Mouse (Mus musculus): ENCODE results near the gene Fau. TPM values are rescaled to one million over a fixed set of nuclear protein-coding genes. Genes with fewer than 3 reads are reported as not detected.
A peak's percentile ranks its signal among the peaks of the same experiment; 100 is the strongest.

The Fau gene
- total RNA-seq, 2 experiments from 2014 or later = 410 to 473 TPM

DNA sequence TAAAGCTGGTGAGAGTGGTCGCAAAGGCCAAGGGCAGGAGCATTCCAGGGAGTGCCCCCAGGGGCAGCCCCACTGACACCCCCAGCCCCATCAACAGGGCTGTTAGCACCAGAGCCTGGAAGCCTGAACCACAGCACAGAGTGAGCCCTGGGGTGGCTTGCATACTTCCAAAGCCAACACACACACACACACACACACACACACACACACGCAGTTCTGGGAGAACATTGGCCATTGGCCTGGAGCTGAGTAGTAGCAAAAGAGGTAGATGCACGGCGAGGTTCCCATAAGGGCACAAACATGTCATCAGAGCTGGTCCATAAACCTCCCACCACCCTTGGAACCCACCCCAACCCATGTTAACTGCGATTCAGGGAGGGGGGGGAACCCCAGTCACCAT is 8.9 kb downstream of the Fau start:
- Histone ChIP-seq H3K4me3 (peak overlapping the region; percentile 66), H3K27ac (peak overlapping the region; percentile 67)
- intact Hi-C loops (cut with DNase I) = no loop called here
- no peak for DNase-seq
- TF ChIP-seq CTCF (IDR thresholded peaks at IDR 0.05) = no peak

- H3K4me3 ChIP-seq = peak overlapping the region; percentile 66
- intact Hi-C loops (cut with DNase I) = no loop called here
- TF ChIP-seq CTCF (IDR thresholded peaks at IDR 0.05) = peak; percentile 89
- DNase-seq = peak; percentile 87
- H3K27ac ChIP-seq = peak overlapping the region; percentile 67
Observed at GRCm38 (mm10) chr19:6067011-6067723, 9.5 kb downstream of the Fau start.

- no peak for TF ChIP-seq CTCF (IDR thresholded peaks at IDR 0.05)
- peak within 1 kb of the TSS; percentile 67 for H3K27ac ChIP-seq
- peak; percentile 95 for DNase-seq
- intact Hi-C loops (cut with DNase I) = no loop called here
- H3K4me3 ChIP-seq = peak within 1 kb of the TSS; percentile 66
Observed at GRCm38 (mm10) chr19:6067724-6068415, 10.2 kb downstream of the Fau start, which contains the start of gene Tm7sf2. Gene Tm7sf2 (minus strand): TSS chr19:6068373.

- Histone ChIP-seq H3K4me3 (no peak overlapping the region), H3K27ac (no peak overlapping the region)
- DNase-seq = no peak
- TF ChIP-seq CTCF (IDR thresholded peaks at IDR 0.05) = no peak
- intact Hi-C loops (cut with DNase I) = no loop called here
Observed at GRCm38 (mm10) chr19:6068951-6069350, 11.3 kb downstream of the Fau start.

- intact Hi-C loops (cut with DNase I) = no loop called here
- Histone ChIP-seq H3K27ac (no peak overlapping the region), H3K4me3 (no peak overlapping the region)
- no peak for TF ChIP-seq CTCF (IDR thresholded peaks at IDR 0.05)
- DNase-seq = no peak
Observed at GRCm38 (mm10) chr19:6069851-6070250, 12.2 kb downstream of the Fau start.

GRCm38 (mm10) chr19:6070571-6071250 is 13.1 kb downstream of the Fau start:
- intact Hi-C loops (cut with DNase I) = no loop called here
- TF ChIP-seq CTCF (IDR thresholded peaks at IDR 0.05) = no peak
- DNase-seq = no peak
- no peak overlapping the region for H3K4me3 ChIP-seq
- H3K27ac ChIP-seq = no peak overlapping the region

DNA sequence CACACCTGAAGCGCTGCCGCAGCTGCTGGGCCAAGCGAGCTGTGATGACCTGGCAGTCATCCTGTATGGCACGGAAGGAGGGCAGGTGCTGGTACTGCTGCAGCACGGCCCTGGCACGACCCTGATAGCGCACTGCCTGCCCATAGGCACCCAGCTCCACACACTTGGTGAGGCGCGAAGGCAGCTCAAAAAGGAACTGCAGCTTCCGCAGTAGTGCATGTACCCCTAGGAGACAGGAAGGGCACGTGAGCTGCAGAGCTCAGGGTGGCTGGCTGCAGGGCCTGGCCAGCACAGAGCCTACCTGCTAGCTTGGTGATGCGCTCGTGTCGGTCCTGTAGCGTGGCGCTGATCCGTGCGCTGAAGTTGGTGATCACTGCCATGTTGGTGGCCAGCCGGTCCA is 13.6 kb downstream of the Fau start:
- no peak for TF ChIP-seq CTCF (IDR thresholded peaks at IDR 0.05)
- no peak for DNase-seq
- Histone ChIP-seq H3K4me3 (no peak overlapping the region), H3K27ac (no peak overlapping the region)
- intact Hi-C loops (cut with DNase I) = no loop called here

DNA sequence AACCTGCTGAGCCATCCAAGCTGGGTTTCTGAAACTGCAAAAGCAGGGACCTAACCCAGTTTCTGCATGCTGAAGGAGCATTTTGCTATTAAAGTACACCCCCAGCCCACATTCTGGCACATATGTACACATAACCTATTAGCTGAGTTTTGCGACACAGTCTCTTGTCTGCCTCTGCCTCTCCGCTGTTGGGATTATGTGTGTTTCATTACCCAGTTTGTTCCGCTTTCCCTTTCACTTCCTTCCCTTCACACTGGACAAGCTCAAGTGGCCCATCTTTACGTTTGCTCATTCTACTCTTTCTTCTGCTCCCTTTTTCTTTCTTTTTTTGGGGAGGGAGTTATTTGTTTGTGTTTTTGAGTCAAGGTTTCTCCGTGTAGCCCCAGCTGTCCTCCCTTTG is 16.2 kb downstream of the Fau start:
- no peak for DNase-seq
- no peak for TF ChIP-seq CTCF (IDR thresholded peaks at IDR 0.05)
- intact Hi-C loops (cut with DNase I) = no loop called here
- H3K4me3 ChIP-seq = no peak overlapping the region
- no peak overlapping the region for H3K27ac ChIP-seq

GRCm38 (mm10) chr19:6076564-6077393 is 19.1 kb downstream of the Fau start, which contains the start of gene Vps51:
Gene Vps51 (minus strand): TSS chr19:6077231.
- no peak for TF ChIP-seq CTCF (IDR thresholded peaks at IDR 0.05)
- intact Hi-C loops (cut with DNase I) = loop anchor here (2.0 kb wide), 1 partner anchor 16 kb away; the partner anchor contains the start of gene Znhit2
- DNase-seq = peak; percentile 88
- Histone ChIP-seq H3K4me3 (peak within 1 kb of the TSS; percentile 75), H3K27ac (peak within 1 kb of the TSS; percentile 94)

DNA sequence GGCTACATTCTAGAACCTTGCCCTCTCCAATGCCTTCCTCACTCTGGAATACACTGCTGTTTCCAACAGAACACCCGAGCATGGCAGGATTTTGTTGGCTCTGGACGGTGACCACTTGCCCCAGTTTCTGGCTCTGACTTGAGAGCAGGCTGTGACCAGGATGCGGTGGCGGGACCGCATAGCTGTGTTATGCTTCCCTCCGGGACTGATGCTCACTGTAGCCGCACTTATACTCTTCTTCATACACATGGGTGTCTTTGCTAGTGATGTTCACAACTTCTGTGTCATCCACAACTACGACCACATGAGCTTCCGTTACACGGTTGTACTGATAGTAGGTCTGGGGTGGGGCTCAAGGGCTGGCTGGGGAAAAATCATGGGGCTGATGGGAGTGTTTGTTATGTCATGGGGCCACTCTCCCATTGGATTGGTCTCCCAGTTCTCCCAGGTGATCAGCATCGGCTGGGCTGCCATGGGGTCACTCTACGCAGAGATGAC is 22.4 kb downstream of the Fau start, which contains the start of gene Tmem262:
TSS of gene Tmem262 (plus strand) at position 51 of the 498 bp plus-strand sequence.
- no peak for DNase-seq
- intact Hi-C loops (cut with DNase I) = no loop called here
- no peak for TF ChIP-seq CTCF (IDR thresholded peaks at IDR 0.05)
- Histone ChIP-seq H3K4me3 (no peak within 1 kb of the TSS), H3K27ac (no peak within 1 kb of the TSS)

DNA sequence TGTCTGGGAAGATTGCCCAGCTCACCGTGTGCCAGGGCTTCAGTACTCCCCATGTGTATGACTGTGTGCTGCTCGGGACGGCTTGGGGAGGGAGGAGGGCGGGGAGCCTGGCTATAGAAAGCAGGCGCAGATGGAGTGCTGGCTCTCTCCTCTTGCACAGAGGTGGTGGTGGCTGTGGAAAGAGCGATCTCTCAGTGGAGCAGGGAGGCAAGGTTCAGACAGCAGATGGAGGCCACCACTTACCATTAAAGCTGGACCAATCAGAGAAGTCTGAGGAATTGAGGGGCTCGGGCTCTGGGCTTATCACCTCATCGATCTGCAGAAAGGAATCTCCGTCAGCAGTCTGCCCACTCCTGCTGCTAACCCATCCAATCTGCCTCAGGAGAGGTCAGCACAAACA is 24.5 kb downstream of the Fau start, which contains the start of gene Gm28374:
TSS of gene Gm28374 (minus strand) at position 101 of the 400 bp plus-strand sequence.
- no peak for TF ChIP-seq CTCF (IDR thresholded peaks at IDR 0.05)
- H3K27ac ChIP-seq = no peak within 1 kb of the TSS
- H3K4me3 ChIP-seq = no peak within 1 kb of the TSS
- no peak for DNase-seq
- intact Hi-C loops (cut with DNase I) = no loop called here
